Mouse (Mus musculus) regulatory T cell (primary cell): ENCODE results near the gene Borcs5.

Source experiments
- in situ Hi-C: fragments of 300-600 bp; cut with MboI, MseI; formaldehyde crosslinking; loops from one replicate; pipeline ENCODE4 v1.15.1; 2025; ENCODE audit warnings: high pct_unique_total_duplicates

Borcs5 gene

DNA sequence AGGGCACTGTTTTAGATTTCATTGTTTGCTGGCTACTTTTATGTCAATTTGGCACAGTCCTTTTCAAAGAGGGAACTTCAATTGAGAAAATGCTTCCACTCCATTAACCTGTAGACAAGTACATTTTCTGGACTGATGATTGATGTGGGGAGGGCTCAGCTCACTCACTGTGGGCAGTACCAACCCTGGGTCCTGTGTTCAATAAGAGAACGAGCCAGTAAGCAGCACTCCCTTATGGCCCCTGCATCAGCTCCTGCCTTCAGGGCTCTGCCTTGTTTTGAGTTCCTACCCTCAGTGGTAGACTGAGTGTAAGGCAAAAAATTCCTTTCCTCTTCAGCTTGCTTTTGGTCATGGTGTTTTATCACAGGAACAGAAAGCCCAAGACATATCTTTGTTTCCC lies 74.6 kb downstream of the Borcs5 start:
- in situ Hi-C loops = no loop called here

DNA sequence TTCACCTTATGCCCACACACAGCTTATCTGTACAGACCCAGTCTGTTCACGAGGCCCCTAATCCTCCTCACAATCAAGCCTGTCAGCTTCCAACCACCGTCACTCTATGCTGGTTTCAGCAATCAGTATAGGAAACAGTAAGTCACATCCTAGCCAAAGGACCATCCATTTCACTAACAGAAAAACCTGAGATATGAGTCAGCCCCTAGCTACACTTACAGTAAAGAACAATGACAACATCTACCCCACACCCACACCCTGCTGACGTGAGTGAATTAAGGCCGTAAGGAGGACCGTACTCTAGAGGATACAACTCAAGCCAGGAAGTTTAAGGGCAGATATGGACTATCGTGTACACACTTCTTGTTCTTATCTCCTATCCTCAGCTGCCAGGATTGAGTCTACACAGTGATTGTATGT lies 76.9 kb downstream of the Borcs5 start:
- in situ Hi-C loops = no loop called here

DNA sequence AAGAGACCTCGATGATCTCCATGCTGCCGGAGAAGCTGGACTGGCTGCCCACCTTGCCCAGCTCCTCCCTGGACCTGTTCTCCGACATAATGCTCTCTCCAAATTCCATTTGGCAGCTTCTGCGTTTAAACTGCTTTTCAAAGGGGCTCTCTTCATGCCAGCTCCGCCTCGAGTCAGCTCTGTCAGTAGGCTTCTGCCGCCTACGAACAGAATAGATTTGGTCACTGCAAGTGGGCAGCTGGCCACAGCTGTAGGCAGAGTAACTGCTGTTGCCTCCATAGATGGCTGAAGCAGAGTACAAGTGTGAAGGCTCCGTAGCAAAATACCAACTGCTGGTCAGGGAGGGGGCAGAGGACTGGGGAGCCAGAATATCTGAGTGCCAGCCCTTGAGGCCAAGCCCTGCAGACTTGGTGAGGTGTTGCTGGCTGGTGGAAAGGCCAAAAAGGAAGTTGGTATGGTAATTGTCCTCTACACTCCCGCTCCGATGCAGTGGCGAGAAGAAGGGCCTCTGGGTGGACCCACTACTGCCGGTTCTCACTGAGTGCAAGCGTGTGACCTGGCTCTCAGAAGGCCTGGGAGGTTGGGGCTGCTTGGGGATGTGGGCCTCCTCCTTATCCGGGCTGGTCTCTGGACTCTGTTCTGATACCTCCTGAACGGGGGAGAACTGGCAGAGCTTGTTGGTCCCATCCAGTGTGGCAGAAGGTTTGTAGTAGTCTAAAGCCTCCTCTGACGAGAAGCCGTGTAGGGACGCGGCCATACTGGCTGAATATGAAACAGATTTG lies 78.8 kb downstream of the Borcs5 start:
- in situ Hi-C loops = no loop called here

DNA sequence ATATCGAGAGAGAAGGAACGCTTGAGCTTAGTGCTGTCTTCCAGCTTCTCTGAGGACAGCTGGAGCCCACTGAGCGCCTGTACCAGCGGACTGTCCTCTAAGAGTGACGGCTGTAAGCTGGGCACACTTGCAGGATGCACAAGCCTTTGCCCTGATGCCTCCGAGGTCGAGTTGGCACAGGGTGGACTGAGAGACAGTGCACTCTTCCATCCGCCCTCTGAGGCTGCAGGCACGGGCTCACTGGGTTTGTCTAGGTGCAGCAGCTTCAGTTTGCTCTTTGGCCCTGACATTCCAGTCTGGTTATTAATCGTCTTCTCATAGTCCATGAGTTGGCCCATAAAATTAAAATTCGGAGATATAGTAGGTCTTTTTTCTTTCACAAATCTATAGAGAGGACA lies 79.4 kb downstream of the Borcs5 start:
- in situ Hi-C loops = no loop called here

DNA sequence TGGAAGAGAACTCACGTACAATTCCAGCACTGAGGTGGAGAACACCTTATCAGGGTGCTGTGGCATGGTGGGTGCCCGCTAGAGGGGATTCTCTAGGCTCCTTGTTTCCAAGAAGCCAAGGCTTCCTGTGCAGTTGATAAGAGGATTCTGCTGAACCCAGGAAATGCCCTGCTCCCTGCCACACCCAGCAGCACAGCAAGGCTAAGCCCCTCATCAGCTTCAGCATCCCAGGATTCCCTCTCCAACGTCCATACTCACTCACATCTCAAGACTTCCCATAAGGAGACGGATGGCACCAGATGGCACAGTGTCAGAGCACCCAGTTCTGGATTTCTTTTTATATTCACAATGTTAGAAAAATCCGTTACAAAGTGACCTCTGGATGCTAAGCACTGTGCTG lies 79.8 kb downstream of the Borcs5 start:
- in situ Hi-C loops = no loop called here

DNA sequence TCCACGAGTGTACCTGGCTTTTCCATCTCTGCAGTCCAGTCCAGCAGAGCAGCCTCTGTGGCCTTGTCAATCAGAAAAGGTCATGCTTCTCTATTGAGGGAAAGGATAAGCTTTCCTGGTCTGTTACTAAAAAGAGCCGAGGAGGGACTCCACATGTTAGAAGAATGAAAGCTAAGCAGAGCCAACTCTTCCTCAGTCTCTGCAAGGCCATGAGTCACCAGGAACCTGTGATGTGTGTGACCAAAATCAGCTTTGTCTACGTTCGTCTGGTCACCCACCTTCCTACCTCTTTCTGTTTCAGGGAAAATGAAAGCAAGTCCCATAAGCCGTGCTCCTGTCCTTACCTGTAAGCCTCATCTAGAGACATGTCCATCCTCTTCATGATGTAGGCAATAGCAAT lies 80.8 kb downstream of the Borcs5 start:
- in situ Hi-C loops = no loop called here

DNA sequence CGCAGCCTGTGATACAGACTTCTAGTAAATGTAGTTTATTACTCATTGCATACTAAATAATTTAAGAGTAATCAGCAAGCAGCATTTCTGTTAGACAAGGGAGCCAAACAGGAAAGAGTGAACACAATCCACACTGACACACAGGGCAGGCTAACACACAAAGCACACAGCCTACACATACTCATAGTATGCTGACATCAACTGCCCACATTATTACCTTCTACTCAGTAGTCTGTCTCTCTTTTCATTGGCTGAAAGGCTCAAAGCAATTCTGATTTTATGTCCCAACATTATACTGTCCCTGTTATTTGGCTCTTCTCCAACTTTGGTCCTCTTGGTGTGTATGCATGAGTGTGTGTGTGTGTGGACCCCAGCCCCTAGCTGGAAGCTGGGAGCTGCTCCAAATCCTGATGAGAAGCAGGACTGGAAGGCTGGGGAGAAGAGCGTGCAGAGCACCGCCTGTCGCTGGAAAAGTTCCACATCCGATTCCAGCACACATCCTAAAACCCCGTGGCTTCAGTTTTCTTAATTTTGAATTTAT lies 82.5 kb downstream of the Borcs5 start:
- in situ Hi-C loops = no loop called here

DNA sequence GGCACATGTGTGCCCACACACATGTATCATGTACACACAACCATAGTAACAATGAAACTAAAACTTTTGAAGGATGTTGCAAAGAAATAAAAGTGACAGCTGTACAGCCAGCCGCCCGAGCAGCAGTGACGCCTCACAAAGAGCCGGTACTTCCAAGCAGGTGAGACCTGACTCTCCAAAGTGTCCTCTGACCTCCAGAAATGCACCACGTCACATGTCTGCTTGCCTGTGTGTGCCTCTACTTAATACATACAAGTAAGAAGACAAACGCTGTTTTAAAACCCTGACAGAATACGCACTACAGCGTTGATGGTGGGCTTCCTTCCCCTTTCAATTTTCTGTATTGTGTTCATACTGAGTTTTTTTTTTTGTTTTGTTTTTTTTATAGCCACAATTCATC lies 83.6 kb downstream of the Borcs5 start:
- in situ Hi-C loops = no loop called here

DNA sequence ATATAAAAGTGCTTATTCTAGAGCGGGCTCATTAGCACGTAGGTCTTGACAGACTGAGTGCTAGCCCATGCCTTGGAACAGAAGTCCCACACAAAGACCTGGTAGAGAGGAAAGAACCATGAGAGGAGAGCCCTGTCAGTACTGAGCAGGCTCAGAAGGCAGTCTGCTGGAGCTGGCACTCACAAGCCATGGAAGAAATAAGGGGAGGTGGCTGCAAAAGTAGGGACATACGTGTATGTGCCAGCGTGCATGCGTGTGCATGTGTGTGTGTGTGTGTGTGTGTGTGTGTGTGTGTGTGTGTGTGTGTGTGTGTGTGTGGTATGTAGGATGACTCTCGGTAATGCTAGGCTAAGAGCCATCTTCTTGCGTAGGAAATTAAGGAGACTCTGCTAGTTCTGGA lies 84.0 kb downstream of the Borcs5 start:
- in situ Hi-C loops = no loop called here

DNA sequence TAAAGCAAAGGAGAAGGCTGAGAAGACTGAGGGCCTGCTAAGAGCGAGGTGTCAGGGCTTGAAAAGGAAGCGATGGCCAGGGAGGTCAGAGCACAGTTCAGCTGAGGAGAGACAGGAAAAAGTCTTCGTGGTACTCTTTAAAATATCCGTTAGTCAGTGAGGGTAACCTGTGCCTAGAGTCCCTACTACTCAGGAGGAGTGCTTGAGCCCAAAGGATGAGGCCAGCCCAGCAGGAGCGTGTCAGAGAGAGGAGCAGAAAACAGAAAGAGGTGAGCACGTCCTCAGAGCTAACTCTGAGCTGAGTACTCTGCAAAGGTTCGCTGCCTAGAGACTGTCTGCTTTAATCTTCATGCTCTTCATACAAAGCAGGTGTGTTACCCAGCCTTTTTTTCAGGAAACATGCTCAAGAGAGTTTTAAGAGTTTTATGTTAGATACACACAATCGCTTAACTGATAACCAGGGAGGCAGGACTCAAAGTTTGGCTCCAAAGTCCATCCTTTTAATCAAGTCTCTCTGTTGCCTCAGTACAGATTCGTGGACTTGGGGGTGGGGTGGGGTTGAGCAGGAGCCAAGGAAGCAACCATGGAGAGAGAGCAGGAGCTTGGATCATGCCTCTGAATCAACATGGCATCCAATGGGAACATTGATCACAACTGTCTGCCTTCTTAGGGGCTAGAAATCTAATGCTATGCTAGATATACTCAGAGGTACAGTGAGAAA lies 84.7 kb downstream of the Borcs5 start:
- in situ Hi-C loops = no loop called here

DNA sequence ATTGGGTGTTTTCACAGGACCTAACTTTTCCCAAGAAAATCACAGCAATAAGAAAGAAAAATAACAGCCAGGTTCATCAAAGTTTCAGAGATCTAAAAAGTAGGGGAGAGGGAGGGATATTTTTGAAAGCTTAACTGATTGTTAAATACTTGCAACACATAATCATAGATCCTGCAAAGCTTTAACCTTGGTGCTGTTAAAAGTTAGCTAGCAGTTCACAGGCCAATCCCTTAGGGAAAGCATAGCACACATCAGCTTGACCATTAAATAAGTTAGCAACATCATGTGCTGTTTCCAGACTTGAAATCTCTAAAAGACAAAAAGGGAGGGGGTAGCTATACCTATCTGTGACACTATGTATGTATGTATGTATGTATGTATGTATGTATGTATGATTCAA lies 86.1 kb downstream of the Borcs5 start:
- in situ Hi-C loops = no loop called here

DNA sequence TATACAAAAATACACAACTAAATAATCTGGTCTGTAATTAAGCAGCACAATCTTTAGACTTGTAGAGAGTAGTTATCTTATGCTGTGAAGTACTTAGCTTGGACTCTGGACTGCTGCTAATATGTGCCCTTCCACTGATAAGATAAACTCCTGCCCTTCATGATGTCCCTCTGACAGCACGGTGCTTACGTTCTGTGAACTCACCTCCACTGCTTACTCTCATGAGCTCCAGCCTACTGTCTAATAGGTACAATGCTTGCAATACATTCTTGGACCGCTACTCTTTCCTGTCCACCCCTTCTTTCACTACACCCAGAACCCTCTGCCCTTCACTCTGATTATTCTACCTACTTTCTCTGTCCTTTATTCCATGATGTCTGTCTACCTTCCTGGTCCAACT lies 91.7 kb downstream of the Borcs5 start:
- in situ Hi-C loops = no loop called here

DNA sequence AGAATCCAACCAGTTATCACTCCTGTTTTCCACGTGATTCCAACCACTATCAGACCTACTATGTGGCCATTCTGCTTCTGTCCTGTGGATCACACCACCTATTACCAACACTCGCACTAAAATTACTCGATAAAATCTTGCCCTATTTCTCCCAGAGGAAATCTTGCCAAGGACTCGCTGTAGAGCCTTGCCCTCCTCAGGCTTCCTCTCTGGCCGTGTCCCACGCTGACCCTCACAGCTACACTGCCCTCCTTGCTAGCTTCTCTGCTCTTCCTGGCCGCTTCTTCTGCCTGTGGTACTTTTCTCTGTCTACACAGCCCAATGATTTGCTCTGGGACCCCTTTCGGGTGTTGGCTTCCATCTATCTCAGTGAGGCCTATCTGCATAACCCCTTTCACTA lies 93.5 kb downstream of the Borcs5 start:
- in situ Hi-C loops = no loop called here

DNA sequence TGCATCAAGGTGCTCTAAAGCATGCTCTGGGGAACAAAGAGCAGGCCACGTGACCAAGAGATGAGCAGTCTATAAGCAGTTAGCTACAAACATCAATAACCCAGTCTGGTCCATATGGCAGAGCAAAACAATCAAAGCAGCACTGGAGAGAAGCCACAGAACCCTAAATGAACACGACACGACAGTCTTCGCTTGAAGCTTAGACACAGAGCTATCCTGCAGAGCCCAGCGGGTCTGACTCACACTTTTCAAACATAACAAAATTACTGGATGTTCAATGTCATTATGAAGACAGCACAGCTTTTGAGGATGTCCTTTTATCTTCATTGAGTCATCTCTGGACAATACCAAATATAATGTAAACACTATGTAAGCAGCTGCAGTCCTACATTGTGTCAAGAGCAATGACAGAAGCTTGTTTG lies 94.5 kb downstream of the Borcs5 start:
- in situ Hi-C loops = no loop called here

DNA sequence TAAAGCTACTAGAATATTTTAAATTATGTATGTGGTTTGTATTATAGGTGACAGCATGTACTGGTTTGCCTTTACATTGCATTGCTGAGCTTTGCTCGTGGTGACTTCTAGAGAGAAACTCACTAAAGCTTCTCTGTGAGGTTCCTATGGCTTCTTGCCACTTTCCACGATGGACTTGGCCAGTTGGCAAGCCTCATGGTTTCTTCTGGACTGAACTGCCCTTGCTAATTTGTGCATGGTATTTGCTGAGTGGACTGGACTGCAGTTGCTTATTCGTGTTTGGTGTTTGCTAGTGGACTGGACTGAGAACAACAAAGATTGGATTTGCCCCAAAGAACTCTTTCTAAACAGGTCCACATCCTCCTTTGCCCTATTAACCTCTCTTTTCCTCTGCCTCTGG lies 97.5 kb downstream of the Borcs5 start:
- in situ Hi-C loops = no loop called here

DNA sequence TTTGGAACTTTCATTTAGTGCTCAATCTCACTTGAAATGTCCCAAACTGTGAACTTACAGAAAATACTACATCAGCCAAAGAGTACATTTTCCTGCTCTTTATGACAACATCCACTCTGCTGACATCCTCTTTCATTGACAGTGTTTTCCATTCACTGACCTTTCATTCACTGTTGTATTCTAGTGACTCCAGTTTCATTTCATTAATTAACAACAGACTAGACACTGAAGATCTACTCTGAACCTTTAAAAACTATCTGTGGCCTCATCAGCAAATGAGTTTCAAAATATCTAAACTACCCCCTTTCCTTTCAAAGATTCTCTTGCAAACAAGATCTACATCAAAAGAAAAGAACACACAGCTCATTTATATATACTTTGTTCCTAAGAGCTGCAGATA lies 104.3 kb downstream of the Borcs5 start:
- in situ Hi-C loops = no loop called here

DNA sequence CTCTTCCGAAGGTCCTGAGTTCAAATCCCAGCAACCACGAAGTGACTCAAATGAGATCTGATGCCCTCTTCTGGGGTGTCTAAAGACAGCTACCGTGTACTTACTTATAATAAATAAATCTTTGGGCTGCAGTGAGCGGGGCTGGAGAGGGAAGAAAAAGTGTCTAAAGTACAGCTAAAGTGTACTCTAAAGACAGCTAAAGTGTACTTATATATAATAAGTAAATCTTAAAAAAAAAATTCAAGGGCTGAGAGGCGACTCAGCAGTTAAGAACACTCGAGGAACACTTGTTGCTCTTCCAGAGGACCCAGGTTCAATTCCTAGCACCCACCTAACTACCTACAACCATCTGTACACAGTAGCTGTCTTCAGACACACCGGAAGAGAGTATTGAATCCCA lies 106.6 kb downstream of the Borcs5 start:
- in situ Hi-C loops = no loop called here

DNA sequence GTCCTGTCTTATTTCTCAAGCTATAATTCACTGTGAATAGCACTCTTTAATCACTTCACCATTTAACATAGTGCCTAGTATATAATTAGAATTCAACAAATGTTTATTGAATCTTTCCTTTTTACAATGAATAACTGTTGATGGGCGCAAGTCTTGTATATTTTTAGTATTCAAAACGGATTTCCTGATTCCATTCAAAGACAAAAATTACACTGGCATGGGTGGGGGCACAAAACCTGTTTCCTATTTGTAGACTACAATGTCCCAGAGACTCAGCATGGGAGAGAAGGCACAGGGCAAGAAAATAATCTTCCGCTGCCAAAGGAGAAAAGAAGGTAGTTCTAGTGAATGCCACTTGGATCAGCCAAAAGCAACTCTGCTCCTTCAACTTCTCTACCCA lies 108.8 kb downstream of the Borcs5 start:
- in situ Hi-C loops = no loop called here

DNA sequence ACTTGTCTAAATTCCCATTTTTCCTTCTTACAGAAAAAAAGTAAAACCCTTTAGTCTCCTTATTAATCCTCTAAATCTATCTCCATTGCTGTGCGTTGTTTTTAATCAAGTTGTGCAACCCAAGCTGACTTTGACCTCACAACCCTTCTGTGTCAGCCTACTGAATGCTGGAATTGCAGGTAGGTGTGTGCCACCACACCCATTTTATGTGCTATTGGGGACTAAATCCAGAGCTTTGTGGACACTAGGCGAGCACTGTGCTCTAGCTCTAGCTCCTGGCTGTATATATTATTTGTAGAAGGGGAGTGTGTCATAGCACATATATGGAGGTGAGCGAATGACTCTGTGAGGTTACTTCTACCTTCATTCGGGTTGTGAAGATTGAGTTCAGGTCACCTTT lies 111.8 kb downstream of the Borcs5 start:
- in situ Hi-C loops = loop anchor here (5.0 kb wide), 1 partner anchor 96 kb away; no protein-coding TSS in a partner anchor

DNA sequence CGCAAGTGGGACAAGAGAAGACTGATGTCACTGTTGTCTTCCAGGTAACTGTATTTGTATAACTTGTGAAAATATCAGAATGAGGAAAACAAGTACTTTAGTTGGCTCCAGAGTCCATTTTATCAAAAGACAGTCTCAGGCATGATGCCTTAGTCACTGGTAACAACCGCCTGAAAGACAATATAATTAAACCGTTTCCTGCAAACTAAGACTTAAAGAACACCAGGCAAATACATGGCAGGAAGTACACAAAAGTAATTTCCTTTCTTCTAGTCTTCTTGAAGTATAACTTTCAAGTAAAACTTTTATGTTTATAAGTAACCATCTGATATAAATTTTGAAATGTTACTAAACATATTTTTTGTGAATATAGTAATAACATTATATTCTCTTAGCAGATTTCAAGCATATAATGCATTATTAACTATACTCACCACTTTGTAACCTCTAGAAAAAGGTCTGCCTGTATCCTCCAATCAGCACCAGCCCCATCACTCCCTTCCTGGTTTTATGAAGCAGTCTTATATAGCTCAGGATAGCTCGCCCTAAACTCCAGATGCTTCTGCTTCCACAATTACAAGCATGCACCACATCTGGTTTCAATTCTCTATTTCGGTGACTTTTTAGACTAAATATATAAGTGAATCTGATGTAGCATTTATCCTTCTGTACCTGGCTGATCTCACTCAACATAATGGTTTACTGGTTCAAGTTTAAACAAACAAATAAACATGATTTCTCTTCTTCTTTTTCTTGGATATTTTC lies 112.8 kb downstream of the Borcs5 start:
- in situ Hi-C loops = loop anchor here (5.0 kb wide), 1 partner anchor 95 kb away; no protein-coding TSS in a partner anchor

DNA sequence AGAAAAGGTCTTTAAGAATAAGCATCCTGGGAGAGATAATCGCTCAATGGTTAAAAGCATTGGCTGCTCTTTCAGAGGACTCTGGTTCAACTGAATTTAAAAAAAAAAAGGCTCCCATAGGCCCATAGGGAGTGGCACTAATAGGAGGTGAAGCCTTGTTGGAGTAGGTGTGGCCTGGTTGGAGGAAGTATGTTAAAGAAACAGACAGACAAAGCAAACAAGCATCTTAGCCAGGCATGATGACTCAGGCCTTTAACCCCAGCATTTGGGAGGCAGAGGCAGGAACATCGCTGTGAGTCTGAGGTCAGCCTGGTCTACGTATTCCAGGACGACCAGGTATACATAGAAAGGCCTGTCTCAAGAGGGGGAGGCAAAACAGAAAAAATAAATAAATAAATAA lies 114.1 kb downstream of the Borcs5 start:
- in situ Hi-C loops = loop anchor here (5.0 kb wide), 1 partner anchor 94 kb away; no protein-coding TSS in a partner anchor

DNA sequence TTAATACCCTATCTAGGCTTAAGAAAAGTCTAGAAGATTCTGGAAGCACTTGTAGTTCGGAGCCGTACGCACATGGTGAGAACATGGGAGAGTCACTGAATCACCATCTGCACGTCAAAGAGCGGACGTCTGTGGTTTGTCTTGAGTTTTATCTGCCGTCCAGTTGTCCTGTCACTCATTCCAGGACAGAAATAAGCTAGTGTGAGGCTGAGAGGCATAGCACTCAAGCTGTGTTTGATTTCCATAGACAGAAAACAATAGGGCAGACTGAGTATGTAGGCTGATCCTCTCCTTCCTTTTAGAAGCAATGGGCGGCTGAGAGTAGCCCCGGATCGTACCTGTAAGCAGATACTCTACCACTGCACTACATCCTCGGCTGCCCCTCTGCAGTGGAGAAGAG lies 114.5 kb downstream of the Borcs5 start:
- in situ Hi-C loops = loop anchor here (5.0 kb wide), 1 partner anchor 93 kb away; no protein-coding TSS in a partner anchor
